Mouse (Mus musculus): ENCODE measurements around the gene Edaradd.
A peak's percentile ranks its signal among the peaks of the same experiment; 100 is the strongest.

Edaradd gene

GRCm38 (mm10) chr13:12460881-12461729, 59.1 kb downstream of the Edaradd start:
- peak; percentile 88 for DNase-seq (ENCODE audit: low spot score)

DNA sequence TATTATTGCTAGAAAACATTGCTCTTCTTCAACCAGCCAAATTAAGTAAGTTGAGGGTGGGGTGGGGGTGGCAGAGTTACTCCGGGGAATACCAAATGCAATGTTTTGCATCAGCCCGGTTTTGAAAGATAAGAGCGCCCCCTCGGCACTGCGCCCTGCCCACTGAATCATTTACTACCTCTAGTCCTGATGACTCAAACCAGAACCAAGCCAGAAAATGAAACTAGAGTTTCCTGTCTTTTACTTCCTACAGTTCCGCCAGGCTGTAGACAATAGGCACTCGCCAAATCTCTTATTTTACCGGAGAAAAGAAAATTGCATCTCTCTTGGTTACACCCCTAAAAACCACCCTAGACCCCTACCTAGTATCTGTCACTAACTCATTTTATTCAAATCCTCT, 59.8 kb downstream of the Edaradd start:
- DNase-seq (ENCODE audit: low spot score): peak; percentile 59

GRCm38 (mm10) chr13:12456711-12457110, 63.5 kb downstream of the Edaradd start:
- no peak for DNase-seq (ENCODE audit: low spot score)

DNA sequence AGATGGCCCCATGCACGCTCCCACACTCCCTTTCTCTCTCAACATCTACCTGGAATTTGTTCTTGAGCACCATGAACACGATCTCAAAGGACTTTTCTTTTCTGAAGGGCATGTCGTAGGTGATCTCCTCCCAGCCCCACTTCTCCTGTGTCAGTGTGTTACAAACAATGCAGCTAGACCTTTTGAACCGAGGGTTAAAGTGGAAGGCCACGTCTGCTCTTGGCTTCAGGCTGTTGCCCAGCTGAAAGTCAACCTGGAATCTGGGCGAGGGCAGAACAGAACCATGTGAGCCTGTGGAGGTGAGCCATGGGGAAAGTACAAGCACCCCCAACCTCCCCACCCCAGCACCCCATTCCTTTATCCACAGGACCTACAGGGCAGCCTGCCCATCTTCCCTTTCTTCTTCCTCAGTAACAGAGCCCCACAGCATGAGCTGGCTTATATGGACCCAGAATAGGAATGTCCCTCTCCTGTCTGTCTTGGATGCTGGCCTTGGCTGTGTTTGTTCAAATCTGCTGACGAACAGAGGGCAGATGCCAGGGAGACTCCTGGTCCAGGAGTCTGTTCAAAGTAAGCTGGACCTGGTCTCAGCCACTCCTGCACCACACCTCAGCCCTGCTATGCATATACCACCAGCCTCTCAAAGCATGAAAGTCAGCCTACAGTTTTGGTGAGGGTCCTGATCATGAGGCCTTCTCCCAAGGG, 65.4 kb downstream of the Edaradd start:
- no peak for DNase-seq (ENCODE audit: low spot score)

DNA sequence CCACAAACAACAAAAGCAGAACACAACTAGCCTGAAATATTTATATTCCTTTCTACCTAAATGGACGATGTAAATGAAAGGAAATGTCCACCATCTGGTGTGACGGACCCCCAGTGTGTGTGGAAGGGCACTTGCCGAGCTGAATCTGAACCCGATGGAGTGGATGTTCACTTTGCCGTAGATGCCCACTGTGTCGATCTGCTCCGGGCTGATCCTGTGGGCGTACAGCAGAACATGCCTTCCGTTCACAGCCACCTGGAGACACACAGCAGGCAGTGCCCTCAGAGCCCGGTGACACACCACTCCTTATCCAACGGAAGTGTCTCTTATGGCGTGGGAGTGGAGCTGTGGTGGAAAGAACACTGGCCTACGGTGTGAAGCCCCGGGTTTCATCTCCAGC, 67.1 kb downstream of the Edaradd start:
- no peak for DNase-seq (ENCODE audit: low spot score)

DNA sequence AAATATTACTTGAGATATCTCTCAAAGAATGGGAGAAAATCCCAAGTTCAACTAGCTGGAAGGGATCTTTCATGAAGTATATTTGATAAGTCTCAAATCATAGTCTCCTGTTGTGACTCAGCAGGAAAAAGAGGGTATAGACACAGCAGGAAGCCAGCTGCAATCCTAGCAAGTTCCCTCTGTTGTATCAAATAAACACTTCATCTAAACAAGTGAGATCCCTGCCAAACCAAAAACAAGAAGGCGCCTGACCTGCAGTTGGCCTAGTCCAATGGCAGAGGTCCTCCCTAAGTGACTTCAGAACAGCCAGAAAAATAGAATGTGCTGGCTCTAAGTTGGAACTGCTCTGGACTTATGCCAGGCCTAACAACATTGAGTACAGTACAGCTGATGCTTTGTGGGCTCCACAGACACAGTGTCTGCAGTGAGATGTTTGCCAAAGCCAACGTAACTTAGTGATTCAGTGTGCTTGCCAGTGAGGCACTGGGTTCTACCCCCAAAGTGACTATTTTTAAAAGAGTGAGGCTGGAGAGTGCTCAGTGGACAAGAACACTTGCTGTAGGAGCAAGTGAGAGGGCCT, 78.1 kb downstream of the Edaradd start:
- no peak for DNase-seq (ENCODE audit: low spot score)

DNA sequence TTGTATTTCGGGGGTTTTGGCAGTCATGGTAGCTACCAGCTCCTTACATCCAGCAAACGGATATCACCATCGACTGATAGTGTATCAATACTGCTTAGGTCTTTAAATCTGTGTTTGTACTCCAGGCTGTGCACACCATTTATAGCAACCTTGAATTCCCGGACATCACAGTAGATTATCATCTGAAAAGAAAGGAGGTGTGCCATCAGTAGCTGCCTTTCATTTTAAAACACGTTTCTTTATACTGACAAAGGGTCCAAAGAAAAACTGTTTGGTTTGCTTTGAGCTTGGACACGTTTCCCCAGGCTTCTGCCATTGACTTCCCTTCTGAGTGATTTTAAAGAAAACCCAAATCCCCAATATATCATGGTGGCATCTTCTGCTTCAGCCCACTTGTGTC, 79.4 kb downstream of the Edaradd start:
- no peak for DNase-seq (ENCODE audit: low spot score)

DNA sequence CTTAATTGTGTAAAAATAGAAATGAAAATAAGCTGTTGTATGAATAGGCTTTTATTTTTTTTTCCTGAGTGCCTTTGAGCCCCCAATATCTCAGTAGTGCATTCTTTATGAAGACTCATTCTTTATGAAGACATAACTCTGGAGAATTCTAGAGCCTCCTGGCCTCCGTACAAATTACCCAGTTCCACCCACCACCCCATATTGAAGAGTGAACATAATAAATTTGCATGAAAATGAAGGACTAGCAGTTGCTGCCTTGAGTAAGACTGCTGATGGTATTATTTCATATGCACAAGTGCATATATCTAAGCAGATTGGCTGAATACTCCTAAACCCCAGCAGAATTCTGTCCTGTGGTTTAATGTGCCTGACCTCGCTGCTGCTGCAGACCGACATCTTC, 80.7 kb downstream of the Edaradd start:
- no peak for DNase-seq (ENCODE audit: low spot score)

GRCm38 (mm10) chr13:12433843-12434242, 86.4 kb downstream of the Edaradd start:
- DNase-seq (ENCODE audit: low spot score): no peak

DNA sequence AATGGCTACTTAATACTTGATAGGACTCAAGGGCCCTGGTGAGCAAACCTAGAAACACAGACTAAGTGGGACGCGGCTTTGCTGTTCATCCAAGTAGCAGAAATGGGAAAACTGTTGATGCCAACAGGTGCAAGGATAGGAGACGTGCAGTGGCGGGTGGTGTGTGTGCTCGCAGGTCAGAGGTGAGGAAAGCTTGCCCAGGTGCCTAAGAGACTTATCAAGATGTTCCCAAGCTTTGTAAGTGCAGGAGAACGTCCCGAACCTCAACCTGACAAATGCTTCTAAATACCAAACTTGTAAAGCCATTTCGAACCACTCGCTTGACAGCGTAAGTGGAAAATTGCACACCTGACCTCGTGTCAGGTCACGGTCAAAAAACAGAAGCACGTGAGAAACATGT, 91.7 kb downstream of the Edaradd start:
- DNase-seq (ENCODE audit: low spot score): no peak
